Mouse (Mus musculus) limb, embryonic 13.5 days (tissue): Measurements from ENCODE around the gene Ftl1. TPM values are rescaled to one million over a fixed set of nuclear protein-coding genes. Genes with fewer than 3 reads are reported as not detected.

ENCODE experiments used
- ATAC-seq: fragments of 200-750 bp; cut with Nextera tagmentation; 2 replicates; pipeline ENCODE4 v1.8.0; 2017; ENCODE audit warnings: low read depth, moderate number of reproducible peaks, moderate TSS enrichment; ENCODE audit not compliant: low FRiP score
- H3K27ac ChIP-seq: fragments of 300-500 bp; sonication (generic); 2 replicates; pipeline ENCODE4 v1.5.1; 2015; ENCODE audit warnings: inconsistent platforms, mild to moderate bottlenecking, moderate library complexity
- H3K27me3 ChIP-seq: fragments of 300-500 bp; sonication (generic); 2 replicates; pipeline ENCODE4 v1.6.1; 2015; ENCODE audit warnings: mild to moderate bottlenecking, inconsistent platforms
- H3K36me3 ChIP-seq: fragments of 300-500 bp; sonication (generic); 2 replicates; pipeline ENCODE4 v1.6.1; 2015; ENCODE audit warnings: inconsistent platforms, mild to moderate bottlenecking, moderate library complexity
- H3K4me1 ChIP-seq: fragments of 300-500 bp; sonication (generic); 2 replicates; pipeline ENCODE4 v1.6.1; 2015; ENCODE audit warnings: inconsistent platforms
- H3K4me2 ChIP-seq: fragments of 300-500 bp; sonication (generic); replicated peaks from 2 replicates; pipeline ENCODE4 v1.6.1; 2015; ENCODE audit warnings: inconsistent platforms, mild to moderate bottlenecking, moderate library complexity
- H3K4me3 ChIP-seq: fragments of 300-500 bp; sonication (generic); 2 replicates; pipeline ENCODE4 v1.5.1; 2015; ENCODE audit warnings: moderate library complexity, mild to moderate bottlenecking, inconsistent platforms
- H3K9ac ChIP-seq: fragments of 300-500 bp; sonication (generic); 2 replicates; pipeline ENCODE4 v1.6.1; 2015; ENCODE audit warnings: mild to moderate bottlenecking, inconsistent platforms
- H3K9me3 ChIP-seq: fragments of 300-500 bp; sonication (generic); 2 replicates; pipeline ENCODE4 v1.6.1; 2016; ENCODE audit warnings: inconsistent platforms
- WGBS: fragments of 180-500 bp; shearing (Covaris S2); methylation state at CpG from one replicate; pipeline ENCODE4 v1.1.7; 2015; 5-methylcytosine and 5-hydroxymethylcytosine counted together
- polyA plus RNA-seq: library from polyadenylated mRNA; unstranded; fragments of >200 nt; fragmentation: Nextera tagmentation; extraction: Ambion mirVana; gene quantifications from 2 replicates; pipeline ENCODE4 v1.2.1, GENCODE M21; 2015

Ftl1 gene
- polyA plus RNA-seq, 1 experiment from 2014 or later: 5,430 TPM

GRCm38 (mm10) chr7:45460860-45461314, 1.2 kb upstream of the Ftl1 start:
- Histone ChIP-seq H3K36me3 (peaks cover 65% of the 10 kb centered on the region), H3K27ac (peak overlapping the region; percentile 85), H3K9me3 (no peaks in the 10 kb centered on the region), H3K4me3 (peak overlapping the region; percentile 89), H3K27me3 (no peaks in the 10 kb centered on the region), H3K9ac (peak overlapping the region; percentile 59), H3K4me2 (peak overlapping the region; percentile 66), H3K4me1 (peaks cover 48% of the 10 kb centered on the region)
- WGBS: 19% methylated on average over 13 of the region's 13 CpGs
- ATAC-seq: no peak; the same call in 1 of the 2 replicates

DNA sequence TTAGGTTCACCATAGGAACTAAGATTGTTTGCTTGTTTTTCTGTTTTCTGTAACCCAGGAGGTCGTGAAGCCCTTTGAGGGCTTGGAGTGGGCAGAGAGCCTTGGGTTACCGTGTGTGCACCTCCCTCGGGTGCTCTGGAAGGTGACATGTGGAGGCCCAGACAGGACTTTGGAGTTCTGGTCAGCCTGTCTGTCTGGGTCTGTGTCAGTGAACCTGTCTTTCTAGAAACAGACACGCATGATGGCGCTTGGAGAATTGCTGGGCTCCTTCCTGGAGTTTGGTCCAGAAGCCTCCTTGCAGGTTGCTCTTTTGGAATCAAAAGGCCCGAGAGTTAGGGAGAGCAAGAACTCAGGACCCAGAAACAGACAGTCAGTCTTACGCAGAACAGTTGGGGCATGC, 693 bp upstream of the Ftl1 start:
- Histone ChIP-seq H3K4me1 (peaks cover 43% of the 10 kb centered on the region), H3K36me3 (peaks cover 66% of the 10 kb centered on the region), H3K9me3 (no peaks in the 10 kb centered on the region), H3K4me2 (peak overlapping the region; percentile 66), H3K27me3 (no peaks in the 10 kb centered on the region), H3K9ac (peak overlapping the region; percentile 59), H3K27ac (peak overlapping the region; percentile 85), H3K4me3 (peak overlapping the region; percentile 89)
- WGBS: 78% methylated on average over 7 of the region's 7 CpGs
- ATAC-seq: no peak

- Histone ChIP-seq H3K9me3 (no peaks in the 10 kb centered on the region), H3K27ac (peak overlapping the region; percentile 97), H3K4me1 (peaks cover 41% of the 10 kb centered on the region), H3K36me3 (peaks cover 66% of the 10 kb centered on the region), H3K27me3 (no peaks in the 10 kb centered on the region), H3K4me2 (peak overlapping the region; percentile 88), H3K9ac (peak overlapping the region; percentile 91), H3K4me3 (peak overlapping the region; percentile 89)
- under 1% methylated on average over 43 of the region's 43 CpGs for WGBS
- ATAC-seq: peak; percentile 79
Measured at GRCm38 (mm10) chr7:45458748-45459563, 728 bp downstream of the Ftl1 start.

DNA sequence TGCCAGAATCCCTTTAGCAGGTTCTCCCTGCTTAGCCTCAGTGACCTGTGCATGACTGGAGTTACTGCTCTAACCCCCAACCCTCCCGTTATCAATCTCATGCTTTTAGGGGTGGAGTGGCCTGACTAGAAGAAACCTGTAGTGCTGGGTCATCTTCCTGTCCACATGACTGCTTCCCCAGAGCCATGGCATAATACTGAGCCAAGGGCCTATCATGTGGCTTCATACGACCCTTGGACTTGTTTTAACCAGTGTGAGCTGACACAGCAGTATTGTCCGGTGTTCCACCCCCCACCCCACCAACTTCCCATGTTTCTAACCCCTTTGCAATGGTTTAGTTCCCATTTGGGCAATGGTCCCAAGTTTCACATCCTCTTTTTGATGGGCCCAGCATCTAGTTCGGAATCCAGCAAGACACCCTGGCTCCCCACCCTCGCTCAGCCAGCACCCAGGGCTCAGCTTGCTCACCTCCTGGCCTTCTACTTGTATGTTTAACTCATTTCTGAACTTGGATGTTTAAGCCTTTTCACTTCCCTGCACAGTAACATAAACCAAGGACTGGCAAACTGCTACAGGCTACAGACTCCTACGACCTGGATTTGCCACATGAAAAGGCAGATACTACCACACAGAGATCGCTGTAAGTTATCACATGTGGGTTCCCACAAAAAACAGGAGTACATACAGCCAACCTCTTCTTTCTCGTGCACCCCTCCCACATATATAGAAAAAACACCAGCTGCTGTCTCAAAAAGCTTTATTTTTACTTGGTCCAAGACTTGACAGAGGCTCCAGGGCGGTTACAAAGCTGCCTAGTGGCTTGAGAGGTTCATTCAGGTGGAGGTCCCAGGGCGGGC, 2.3 kb downstream of the Ftl1 start:
- peaks cover 41% of the 10 kb centered on the region for H3K4me1 ChIP-seq
- peak overlapping the region; percentile 52; the same call in 1 of the 2 replicates for H3K27ac ChIP-seq
- peak overlapping the region; percentile 88 for H3K4me2 ChIP-seq
- H3K4me3 ChIP-seq: peak overlapping the region; percentile 89
- no peaks in the 10 kb centered on the region for H3K27me3 ChIP-seq
- peak overlapping the region; percentile 91 for H3K9ac ChIP-seq
- WGBS: 67% methylated on average over 10 of the region's 10 CpGs
- H3K36me3 ChIP-seq: peaks cover 64% of the 10 kb centered on the region
- H3K9me3 ChIP-seq: no peaks in the 10 kb centered on the region
- ATAC-seq: no peak

DNA sequence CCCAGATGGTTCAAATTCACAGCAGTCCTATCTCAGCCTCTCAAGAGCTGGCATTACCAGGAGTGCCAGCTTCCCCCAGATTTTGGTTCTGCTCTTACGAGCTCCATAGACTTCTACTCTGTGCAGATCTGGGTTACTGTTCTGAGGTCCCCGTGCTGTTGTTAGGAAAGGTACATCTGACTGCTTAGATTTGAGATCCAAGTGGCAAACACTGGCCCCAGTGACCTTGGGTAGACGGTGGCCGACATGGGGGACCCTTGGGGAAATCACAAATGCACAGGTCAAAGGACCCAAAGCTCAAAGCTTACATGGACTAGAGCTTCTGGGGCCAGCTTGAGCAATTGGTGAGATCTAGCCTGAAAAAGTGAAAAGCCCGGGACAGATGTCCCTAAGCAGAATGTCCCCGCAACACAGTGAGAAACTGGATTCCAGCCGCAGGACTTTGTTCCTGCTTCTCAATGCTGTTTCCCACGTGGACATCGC, 2.9 kb downstream of the Ftl1 start:
- WGBS: 52% methylated on average over 9 of the region's 9 CpGs
- Histone ChIP-seq H3K4me1 (peaks cover 40% of the 10 kb centered on the region), H3K9ac (0 out of 2 replicates have a peak overlapping the region, but pooled peaks have one; percentile 91), H3K27ac (peak overlapping the region; percentile 52; the same call in 1 of the 2 replicates), H3K9me3 (no peaks in the 10 kb centered on the region), H3K36me3 (peaks cover 66% of the 10 kb centered on the region), H3K27me3 (no peaks in the 10 kb centered on the region), H3K4me3 (peak overlapping the region; percentile 89), H3K4me2 (peak overlapping the region; percentile 88)
- ATAC-seq: no peak

GRCm38 (mm10) chr7:45455932-45456696, 3.6 kb downstream of the Ftl1 start:
- H3K4me3 ChIP-seq: no peak overlapping the region
- no peak for ATAC-seq
- H3K27me3 ChIP-seq: no peaks in the 10 kb centered on the region
- peaks cover 35% of the 10 kb centered on the region for H3K4me1 ChIP-seq
- H3K4me2 ChIP-seq: no peak overlapping the region
- H3K36me3 ChIP-seq: peaks cover 67% of the 10 kb centered on the region
- 71% methylated on average over 13 of the region's 13 CpGs for WGBS
- no peak overlapping the region for H3K9ac ChIP-seq
- no peak overlapping the region; the same call in 1 of the 2 replicates for H3K27ac ChIP-seq
- no peaks in the 10 kb centered on the region for H3K9me3 ChIP-seq

- no peak overlapping the region for H3K4me3 ChIP-seq
Measured at GRCm38 (mm10) chr7:45454971-45455370, 4.7 kb downstream of the Ftl1 start.

DNA sequence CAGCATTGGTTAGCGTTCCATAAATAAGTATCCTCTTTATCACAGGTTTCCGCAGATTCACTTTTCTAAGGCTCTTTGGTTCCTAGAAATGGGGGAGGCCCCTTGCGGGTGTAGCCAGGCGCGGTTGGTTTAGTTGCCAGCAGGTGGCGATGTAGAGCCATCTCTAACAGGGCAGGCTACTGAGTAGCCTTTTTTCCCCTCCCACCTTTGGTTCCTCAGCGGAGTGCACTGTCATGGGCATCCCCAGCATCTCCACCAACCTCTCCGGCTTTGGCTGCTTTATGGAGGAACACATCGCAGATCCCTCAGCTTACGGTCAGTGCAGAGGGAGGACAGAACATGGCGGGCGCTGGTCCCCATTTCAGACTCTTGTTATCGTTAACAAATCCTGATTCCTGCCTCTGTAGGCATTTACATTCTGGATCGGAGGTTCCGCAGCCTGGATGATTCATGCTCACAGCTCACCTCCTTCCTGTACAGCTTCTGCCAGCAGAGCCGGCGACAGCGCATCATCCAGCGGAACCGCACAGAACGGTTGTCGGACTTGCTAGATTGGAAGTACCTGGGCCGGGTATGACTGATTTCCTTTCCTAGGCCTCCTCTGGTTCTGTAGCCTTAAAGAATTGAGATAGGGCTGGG, 8.2 kb downstream of the Ftl1 start:
- Histone ChIP-seq H3K27me3 (no peaks in the 10 kb centered on the region), H3K4me1 (peaks cover 4% of the 10 kb centered on the region; the same call in 1 of the 2 replicates), H3K36me3 (peaks cover 72% of the 10 kb centered on the region), H3K9ac (no peak overlapping the region), H3K4me2 (no peak overlapping the region), H3K9me3 (no peaks in the 10 kb centered on the region), H3K4me3 (no peak overlapping the region), H3K27ac (no peak overlapping the region)
- 0 out of 2 replicates have a peak, but pooled peaks have one; percentile 45 for ATAC-seq
- WGBS: 55% methylated on average over 23 of the region's 23 CpGs

More at GRCm38 (mm10) chr7:45454971-45455370, 4.7 kb downstream of the Ftl1 start:
- Histone ChIP-seq H3K27ac (no peak overlapping the region), H3K9ac (no peak overlapping the region), H3K36me3 (peaks cover 73% of the 10 kb centered on the region), H3K27me3 (no peaks in the 10 kb centered on the region), H3K9me3 (no peaks in the 10 kb centered on the region), H3K4me2 (no peak overlapping the region), H3K4me1 (peaks cover 24% of the 10 kb centered on the region)
- WGBS: 94% methylated on average over 15 of the region's 15 CpGs
- ATAC-seq: no peak

- no peak for ATAC-seq
- Histone ChIP-seq H3K4me2 (no peak overlapping the region), H3K27ac (no peak overlapping the region), H3K9me3 (no peaks in the 10 kb centered on the region), H3K9ac (no peak overlapping the region), H3K4me3 (no peak overlapping the region), H3K4me1 (no peaks in the 10 kb centered on the region), H3K36me3 (peaks cover 72% of the 10 kb centered on the region), H3K27me3 (no peaks in the 10 kb centered on the region)
- 91% methylated on average over 1 of the region's 1 CpGs for WGBS
Measured at GRCm38 (mm10) chr7:45449974-45450373, 9.7 kb downstream of the Ftl1 start.

DNA sequence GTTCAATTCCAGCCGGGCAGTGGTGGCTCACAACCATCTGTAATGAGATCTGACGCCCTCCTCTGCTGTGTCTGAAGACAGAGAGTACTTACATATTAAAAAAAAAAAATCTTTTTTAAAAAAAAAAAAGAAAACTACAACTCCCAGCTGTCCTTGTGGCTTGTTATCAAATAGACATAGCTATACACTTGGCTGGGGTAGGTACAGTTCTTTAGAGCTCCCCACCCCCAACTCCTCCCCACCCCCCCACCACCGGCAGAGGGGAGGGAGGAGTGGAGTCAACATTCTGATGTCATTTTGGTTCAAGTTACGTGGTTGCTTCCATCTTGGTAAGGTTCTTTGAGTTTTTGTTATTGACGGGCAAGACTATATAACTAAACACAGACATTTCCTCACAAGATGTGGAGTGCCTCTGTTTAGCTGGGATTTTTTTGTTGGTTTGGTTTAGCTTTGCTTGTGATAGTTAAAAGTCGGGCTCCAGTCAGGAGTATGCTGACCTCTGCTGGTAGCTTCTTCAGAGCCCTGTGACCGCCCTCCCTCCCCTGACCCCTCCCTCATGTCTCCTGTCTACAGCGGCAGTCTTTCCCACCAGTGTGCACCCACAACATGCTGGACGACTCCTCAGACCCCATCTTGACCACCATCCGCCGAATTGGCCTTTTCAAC, 12.2 kb downstream of the Ftl1 start:
- WGBS: 32% methylated on average over 11 of the region's 11 CpGs
- Histone ChIP-seq H3K27ac (no peak overlapping the region), H3K4me2 (no peak overlapping the region), H3K4me1 (no peaks in the 10 kb centered on the region), H3K36me3 (peaks cover 74% of the 10 kb centered on the region), H3K9ac (no peak overlapping the region), H3K4me3 (no peak overlapping the region), H3K9me3 (no peaks in the 10 kb centered on the region), H3K27me3 (no peaks in the 10 kb centered on the region)
- ATAC-seq: peak; percentile 37
